ENCODE assay signal across 16 mouse cellular contexts in genomic region chr13:44957049-44957448, GRCm38 (mm10).
"Had no signal": no experiment of that assay in that cellular context is flagged by ENCODE, and none has a peak within 500 bp of the region (broad histone marks: within the 10 kb centered on the region; RNA-seq: fewer than 3 reads in every experiment).

No protein-coding gene starts in this region.

- H3K36me3 ChIP-seq: neural tube, embryonic 15.5 days; stomach, embryonic 15.5 days had no signal

- H3K4me2 ChIP-seq: neural tube, embryonic 13.5 days; neural tube, embryonic 15.5 days; stomach, embryonic 15.5 days had no signal

- H3K9me3 ChIP-seq: neural tube, embryonic 13.5 days; neural tube, embryonic 15.5 days; stomach, embryonic 15.5 days had no signal

- H3K9ac ChIP-seq: neural tube, embryonic 13.5 days; neural tube, embryonic 15.5 days; stomach, embryonic 15.5 days had no signal

- H3K4me1 ChIP-seq: stomach, embryonic 15.5 days had no signal

- DNase-seq: retina, postnatal 1 day; right cerebral cortex, adult 18-20 months; right cerebral cortex, postnatal 14 days; right cerebral cortex, postnatal 25 days; right cerebral cortex, postnatal 4 days; spleen, adult 18-20 months; thymus, adult 18-20 months; thymus, adult 2 months; thymus, postnatal 14 days; thymus, postnatal 25 days; thymus, postnatal 36 days; thymus, postnatal 4 days had no signal

- H3K4me3 ChIP-seq: neural tube, embryonic 13.5 days; neural tube, embryonic 15.5 days; stomach, embryonic 15.5 days had no signal

- H3K27ac ChIP-seq: neural tube, embryonic 13.5 days; neural tube, embryonic 15.5 days; stomach, embryonic 15.5 days; stomach, postnatal 0 days had no signal

- H3K27me3 ChIP-seq: neural tube, embryonic 13.5 days; neural tube, embryonic 15.5 days; stomach, embryonic 15.5 days had no signal
